Mouse (Mus musculus): ENCODE data around the gene Kcnk18. TPM values are rescaled to one million over a fixed set of nuclear protein-coding genes. Genes with fewer than 3 reads are reported as not detected.

Gene Kcnk18
- polyA plus RNA-seq (2016; fragmentation: Nextera tagmentation; extraction: Ambion mirVana): not detected in 2 replicates

DNA sequence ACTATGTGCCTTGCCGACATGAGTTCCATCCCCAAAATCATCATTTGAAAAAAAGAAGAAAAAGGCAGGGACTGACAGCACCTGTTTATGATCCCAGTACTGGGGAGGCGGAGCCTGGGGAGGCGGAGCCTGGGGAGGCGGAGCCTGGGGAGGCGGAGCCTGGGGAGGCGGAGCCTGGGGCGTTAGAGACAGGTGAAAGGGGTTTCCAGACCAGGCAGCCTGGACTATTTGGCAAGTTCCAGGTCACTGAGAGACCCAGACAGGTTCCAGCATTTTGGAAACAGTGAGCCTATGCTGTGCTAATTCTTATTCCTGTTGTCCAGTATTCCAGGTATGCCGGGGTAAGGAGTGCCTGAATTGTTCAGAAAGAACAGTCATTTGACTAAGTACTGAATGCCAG is at the start of gene Kcnk18:
TSS of gene Kcnk18 (plus strand) at position 224 of the 400 bp plus-strand sequence.
- Histone ChIP-seq H3K4me1 (replicated peaks) (peaks cover 8% of the 10 kb centered on the region; the same call in 1 of the 2 replicates), H3K27me3 (peaks cover 7% of the 10 kb centered on the region; the same call in 1 of the 2 replicates), H3K4me2 (no peak within 1 kb of the TSS), H3K36me3 (no peaks in the 10 kb centered on the region), H3K4me3 (replicated peaks) (no peak within 1 kb of the TSS), H3K27ac (no peak within 1 kb of the TSS), H3K9ac (replicated peaks) (no peak within 1 kb of the TSS), H3K9me3 (0 out of 2 replicates have a peak, but pooled peaks cover 2% of the 10 kb centered on the region)
- WGBS: 89% methylated on average over 8 of the region's 8 CpGs
- no peak for ATAC-seq (ENCODE audit: insufficient number of reproducible peaks, insufficient read depth, low FRiP score, low TSS enrichment, low read depth)

DNA sequence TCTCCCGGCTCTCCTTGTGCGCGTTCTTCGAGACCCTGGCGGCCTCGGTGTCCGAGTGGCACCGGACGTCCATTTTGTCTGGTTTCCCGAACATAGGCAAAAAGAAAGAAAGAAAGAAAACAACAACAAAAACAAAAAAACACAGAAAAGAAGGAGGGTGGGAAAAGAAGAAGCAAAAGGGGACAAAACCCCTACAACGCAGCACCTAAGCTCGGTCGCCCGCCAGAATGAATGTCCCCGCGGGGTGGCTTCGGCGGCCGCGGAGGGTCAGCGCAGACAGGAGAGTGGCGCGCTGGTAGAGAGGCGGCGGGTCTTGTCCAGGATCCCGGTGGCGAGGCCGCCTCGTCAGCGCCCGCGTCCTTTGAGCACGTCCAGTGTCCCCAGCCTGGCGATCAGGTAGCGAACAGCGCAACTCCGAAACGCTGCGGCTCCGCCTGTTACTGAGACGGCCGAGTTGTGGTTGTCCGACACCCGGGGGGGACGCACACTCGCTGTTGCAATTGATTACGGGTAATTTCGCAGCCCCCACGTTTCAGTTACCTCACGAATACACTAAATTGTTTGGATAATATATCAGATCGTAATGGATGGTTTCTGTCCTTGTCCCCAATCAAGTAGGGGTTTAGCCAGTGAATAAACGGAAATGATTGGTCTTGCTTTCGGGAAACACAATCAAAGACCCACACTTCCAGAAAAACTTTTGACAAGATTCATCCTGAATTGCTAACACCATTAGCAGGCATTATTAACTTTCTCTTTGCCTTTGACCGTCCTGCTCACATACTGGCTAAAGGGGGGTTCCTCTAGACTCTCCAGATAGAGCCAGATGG is 48.9 kb upstream of the Kcnk18 start, which contains the start of gene Vax1:
TSS of gene Vax1 (minus strand) at position 121 of the 830 bp plus-strand sequence.
- Histone ChIP-seq H3K9ac (replicated peaks) (0 out of 2 replicates have a peak within 1 kb of the TSS, but pooled peaks have one; percentile 27), H3K27ac (no peak within 1 kb of the TSS)
- no peak for ATAC-seq (ENCODE audit: insufficient number of reproducible peaks, insufficient read depth, low FRiP score, low TSS enrichment, low read depth)

DNA sequence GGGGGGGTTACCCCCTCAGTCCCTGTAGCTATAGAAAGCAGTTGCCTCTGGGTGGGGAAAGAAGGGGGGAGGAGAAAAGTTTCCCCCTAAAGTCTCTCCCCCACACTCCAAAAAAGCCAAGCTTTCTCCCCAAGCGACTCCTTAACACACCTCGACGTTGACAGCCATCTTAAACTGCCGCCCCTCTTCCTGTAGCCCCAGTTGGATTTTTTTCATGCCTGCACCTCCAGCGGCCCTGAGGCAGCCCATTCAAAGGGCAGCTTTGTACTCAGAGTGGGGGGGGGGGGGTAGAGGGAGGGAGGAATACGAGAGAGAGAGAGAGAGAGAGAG is 48.3 kb upstream of the Kcnk18 start:
- Histone ChIP-seq H3K4me3 (replicated peaks) (no peak overlapping the region), H3K9ac (replicated peaks) (no peak overlapping the region), H3K27ac (no peak overlapping the region), H3K27me3 (peaks cover 99% of the 10 kb centered on the region), H3K4me1 (replicated peaks) (peaks cover 42% of the 10 kb centered on the region), H3K9me3 (no peaks in the 10 kb centered on the region), H3K36me3 (no peaks in the 10 kb centered on the region), H3K4me2 (peak overlapping the region; percentile 56)
- no peak for ATAC-seq (ENCODE audit: insufficient number of reproducible peaks, insufficient read depth, low FRiP score, low TSS enrichment, low read depth)
- WGBS: 3% methylated on average over 6 of the region's 6 CpGs

More for the DNA sequence above, 48.9 kb upstream of the Kcnk18 start, which contains the start of gene Vax1:
- Histone ChIP-seq H3K27me3 (peaks cover 99% of the 10 kb centered on the region), H3K4me1 (replicated peaks) (peaks cover 45% of the 10 kb centered on the region), H3K9me3 (no peaks in the 10 kb centered on the region), H3K36me3 (no peaks in the 10 kb centered on the region), H3K4me3 (replicated peaks) (peak within 1 kb of the TSS; percentile 36), H3K4me2 (peak within 1 kb of the TSS; percentile 56)
- under 1% methylated on average over 54 of the region's 54 CpGs for WGBS

DNA sequence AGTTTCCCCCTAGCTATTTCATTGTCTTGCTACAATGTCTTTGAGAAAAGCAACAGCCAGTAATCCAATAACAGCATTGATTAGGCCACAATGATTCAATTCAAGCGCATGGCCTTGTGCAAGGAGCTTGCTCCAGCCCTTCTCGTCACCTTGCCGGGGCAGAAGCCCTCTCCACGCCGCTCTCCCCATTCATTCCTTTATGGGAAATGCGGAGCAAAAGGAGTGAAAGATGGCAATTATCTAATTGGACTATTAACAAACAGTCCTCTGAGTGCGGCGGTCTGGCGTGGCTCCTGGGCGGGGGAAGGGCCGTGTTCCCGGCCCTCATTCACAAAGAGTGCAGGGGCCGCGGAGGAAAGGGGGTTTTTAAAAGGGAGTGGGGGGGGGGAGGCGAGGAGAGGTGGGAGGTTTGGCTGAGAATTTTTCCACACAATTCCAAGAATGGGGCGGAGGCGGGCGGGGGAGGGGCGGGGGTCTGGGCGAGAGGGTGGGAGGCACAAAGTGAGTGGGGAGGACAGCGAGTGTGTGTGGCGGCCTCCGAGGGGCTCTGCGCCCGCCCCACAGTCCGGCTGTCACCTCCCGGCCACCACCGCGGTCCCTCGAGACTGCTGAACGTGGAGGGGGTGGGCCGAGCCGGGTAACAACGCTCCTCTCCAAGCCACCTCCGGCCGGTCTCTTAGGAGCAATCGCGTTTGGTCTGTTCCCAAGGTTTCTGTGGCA is 47.7 kb upstream of the Kcnk18 start:
- peak overlapping the region; percentile 38 for H3K4me2 ChIP-seq
- H3K4me1 ChIP-seq (replicated peaks): peaks cover 36% of the 10 kb centered on the region
- no peak overlapping the region for H3K27ac ChIP-seq

DNA sequence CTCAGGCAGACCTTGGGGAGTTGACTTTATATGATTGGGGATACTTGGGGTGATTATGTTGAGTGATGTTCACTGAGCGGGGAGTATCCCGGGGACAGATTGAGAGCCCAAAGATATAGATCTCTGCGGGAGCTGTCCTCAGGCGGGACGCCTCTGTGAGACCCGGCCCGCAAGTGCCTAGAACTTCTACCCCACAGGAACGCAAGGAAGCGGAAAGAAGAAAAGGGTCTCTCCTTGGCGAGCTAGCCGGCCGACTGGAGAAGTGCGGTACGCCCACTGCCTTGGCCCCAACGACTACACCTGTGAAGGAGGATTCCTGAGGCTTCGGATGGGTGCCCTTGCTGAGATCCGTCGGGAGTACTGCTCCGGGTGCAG is 47.2 kb upstream of the Kcnk18 start:
- no peaks in the 10 kb centered on the region for H3K36me3 ChIP-seq
- 0% methylated on average over 19 of the region's 19 CpGs for WGBS
- H3K4me1 ChIP-seq (replicated peaks): peaks cover 31% of the 10 kb centered on the region
- H3K27me3 ChIP-seq: peaks cover 97% of the 10 kb centered on the region
- H3K9me3 ChIP-seq: no peaks in the 10 kb centered on the region
- H3K9ac ChIP-seq (replicated peaks): no peak overlapping the region
- ATAC-seq (ENCODE audit: insufficient number of reproducible peaks, insufficient read depth, low FRiP score, low TSS enrichment, low read depth): no peak
- peak overlapping the region; percentile 38 for H3K4me2 ChIP-seq
- H3K27ac ChIP-seq: no peak overlapping the region
- 0 out of 2 replicates have a peak overlapping the region, but pooled peaks have one; percentile 23 for H3K4me3 ChIP-seq (replicated peaks)

More for the DNA sequence above, 47.7 kb upstream of the Kcnk18 start:
- Histone ChIP-seq H3K9me3 (no peaks in the 10 kb centered on the region), H3K9ac (replicated peaks) (no peak overlapping the region), H3K36me3 (no peaks in the 10 kb centered on the region), H3K4me3 (replicated peaks) (peak overlapping the region; percentile 23), H3K27me3 (peaks cover 98% of the 10 kb centered on the region)
- under 1% methylated on average over 36 of the region's 38 CpGs for WGBS
- no peak for ATAC-seq (ENCODE audit: insufficient number of reproducible peaks, insufficient read depth, low FRiP score, low TSS enrichment, low read depth)

DNA sequence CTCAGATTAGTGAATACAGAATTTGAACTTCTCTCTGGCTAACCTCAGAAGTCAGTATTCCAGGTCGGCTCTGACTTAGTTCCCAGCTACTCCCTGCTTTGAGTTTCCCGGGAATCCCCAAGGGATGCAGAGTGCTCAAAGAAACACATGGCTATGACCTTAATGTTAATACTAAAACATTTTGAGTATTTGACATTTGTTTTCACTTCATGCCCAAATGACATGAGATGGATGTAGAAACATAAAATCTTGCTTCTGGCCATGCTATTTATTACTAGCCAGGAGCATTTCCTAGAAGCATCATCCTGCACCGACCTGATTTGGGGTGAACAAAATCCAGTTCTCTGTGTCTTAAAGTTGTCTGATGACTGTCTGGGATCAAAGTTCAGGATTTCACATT is 46.2 kb upstream of the Kcnk18 start:
- H3K4me1 ChIP-seq (replicated peaks): peaks cover 28% of the 10 kb centered on the region
- no peak overlapping the region for H3K27ac ChIP-seq
- peaks cover 93% of the 10 kb centered on the region for H3K27me3 ChIP-seq
- H3K4me2 ChIP-seq: no peak overlapping the region
- no peak for ATAC-seq (ENCODE audit: insufficient number of reproducible peaks, insufficient read depth, low FRiP score, low TSS enrichment, low read depth)
- no peaks in the 10 kb centered on the region for H3K9me3 ChIP-seq
- H3K9ac ChIP-seq (replicated peaks): no peak overlapping the region
- no peak overlapping the region for H3K4me3 ChIP-seq (replicated peaks)
- no peaks in the 10 kb centered on the region for H3K36me3 ChIP-seq
- WGBS: 2% methylated on average over 3 of the region's 3 CpGs

DNA sequence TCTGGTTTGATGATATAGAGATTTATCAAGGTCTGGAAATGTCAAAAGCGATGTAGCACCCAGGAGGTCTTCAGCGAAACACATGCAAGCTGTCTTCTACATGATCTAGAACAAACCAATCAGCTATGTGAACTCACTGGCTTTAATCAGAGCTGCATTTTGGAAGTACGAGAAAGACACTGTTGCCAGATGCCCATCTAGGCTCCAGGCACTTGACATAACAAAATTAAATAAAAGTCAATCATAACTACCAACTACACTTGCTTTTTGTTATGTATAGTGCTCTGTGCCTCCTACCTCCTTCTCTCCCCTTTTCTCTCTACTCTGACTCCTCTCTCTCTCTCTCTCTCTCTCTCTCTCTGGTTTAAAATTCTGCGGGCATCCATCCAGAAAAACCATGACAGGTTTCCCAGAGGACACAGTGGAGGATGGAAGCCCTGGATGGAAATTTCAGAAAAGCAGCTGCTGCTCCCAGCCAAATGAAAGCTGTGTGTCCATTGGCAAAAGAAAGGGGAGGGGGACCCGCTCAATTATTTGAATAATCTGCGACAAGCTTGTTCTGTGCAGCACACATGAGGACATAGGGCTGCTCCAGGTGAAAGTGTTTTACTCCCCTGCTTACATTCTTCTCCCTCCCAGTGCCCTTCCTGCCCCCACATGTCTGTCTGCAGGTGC is 45.5 kb upstream of the Kcnk18 start:
- 12% methylated on average over 6 of the region's 6 CpGs for WGBS
- peaks cover 90% of the 10 kb centered on the region for H3K27me3 ChIP-seq
- peaks cover 28% of the 10 kb centered on the region for H3K4me1 ChIP-seq (replicated peaks)
- no peaks in the 10 kb centered on the region for H3K36me3 ChIP-seq
- no peak overlapping the region for H3K4me2 ChIP-seq
- ATAC-seq (ENCODE audit: insufficient number of reproducible peaks, insufficient read depth, low FRiP score, low TSS enrichment, low read depth): no peak
- H3K9me3 ChIP-seq: no peaks in the 10 kb centered on the region
- no peak overlapping the region for H3K27ac ChIP-seq
- no peak overlapping the region for H3K4me3 ChIP-seq (replicated peaks)
- H3K9ac ChIP-seq (replicated peaks): no peak overlapping the region

DNA sequence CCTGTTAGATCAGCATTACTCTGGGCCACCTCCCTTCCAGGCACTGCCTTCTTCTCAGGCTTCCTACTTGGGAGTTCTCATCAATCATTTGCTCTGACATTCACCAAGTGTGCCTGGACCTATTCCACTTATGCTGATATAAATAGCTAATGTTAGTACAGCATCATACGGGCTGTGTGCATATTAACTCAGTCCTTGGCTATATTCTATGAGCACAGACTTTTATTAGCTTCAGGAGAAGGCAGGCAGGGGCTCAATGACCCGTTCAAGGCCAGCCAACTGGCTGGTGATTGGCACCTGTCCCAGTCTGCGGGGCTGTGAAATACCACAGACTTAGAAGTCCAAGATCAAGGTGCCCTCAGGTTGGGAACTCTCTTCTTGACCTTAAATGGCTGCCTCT is 35.0 kb upstream of the Kcnk18 start:
- H3K9ac ChIP-seq (replicated peaks): no peak overlapping the region
- no peak overlapping the region for H3K27ac ChIP-seq
- no peaks in the 10 kb centered on the region for H3K9me3 ChIP-seq
- ATAC-seq (ENCODE audit: insufficient number of reproducible peaks, insufficient read depth, low FRiP score, low TSS enrichment, low read depth): no peak
- peaks cover 77% of the 10 kb centered on the region for H3K27me3 ChIP-seq
- H3K4me3 ChIP-seq (replicated peaks): no peak overlapping the region
- no peak overlapping the region for H3K4me2 ChIP-seq
- no peaks in the 10 kb centered on the region for H3K36me3 ChIP-seq
- no peaks in the 10 kb centered on the region; the same call in 1 of the 2 replicates for H3K4me1 ChIP-seq (replicated peaks)
- WGBS: 41% methylated on average over 3 of the region's 3 CpGs

DNA sequence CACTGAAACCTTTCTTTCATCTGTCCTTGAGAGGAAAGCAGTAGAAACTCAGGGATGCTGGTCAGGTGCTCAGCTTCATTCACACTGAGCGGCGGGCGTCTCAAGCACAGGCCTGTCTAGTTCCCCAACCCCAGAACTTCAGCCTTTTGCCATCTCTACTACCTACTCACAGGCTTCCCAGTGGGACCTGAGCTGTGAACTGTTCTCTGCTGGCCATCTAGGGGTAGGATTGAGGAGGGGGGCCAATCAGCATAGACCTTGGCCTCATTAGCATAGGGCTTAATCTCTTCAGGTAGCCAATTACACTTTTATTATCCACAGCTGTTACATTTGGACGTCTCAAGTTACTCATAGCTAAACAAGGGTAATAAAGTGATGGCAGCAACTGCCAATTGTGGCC is 30.0 kb upstream of the Kcnk18 start:
- H3K4me1 ChIP-seq (replicated peaks): peaks cover 5% of the 10 kb centered on the region
- H3K9ac ChIP-seq (replicated peaks): no peak overlapping the region
- H3K4me3 ChIP-seq (replicated peaks): no peak overlapping the region
- 1% methylated on average over 4 of the region's 4 CpGs for WGBS
- peaks cover 82% of the 10 kb centered on the region for H3K27me3 ChIP-seq
- H3K9me3 ChIP-seq: no peaks in the 10 kb centered on the region
- H3K36me3 ChIP-seq: no peaks in the 10 kb centered on the region
- H3K27ac ChIP-seq: no peak overlapping the region
- no peak overlapping the region for H3K4me2 ChIP-seq
- 0 out of 2 replicates have a peak, but pooled peaks have one; percentile 56 for ATAC-seq (ENCODE audit: insufficient number of reproducible peaks, insufficient read depth, low FRiP score, low TSS enrichment, low read depth)

DNA sequence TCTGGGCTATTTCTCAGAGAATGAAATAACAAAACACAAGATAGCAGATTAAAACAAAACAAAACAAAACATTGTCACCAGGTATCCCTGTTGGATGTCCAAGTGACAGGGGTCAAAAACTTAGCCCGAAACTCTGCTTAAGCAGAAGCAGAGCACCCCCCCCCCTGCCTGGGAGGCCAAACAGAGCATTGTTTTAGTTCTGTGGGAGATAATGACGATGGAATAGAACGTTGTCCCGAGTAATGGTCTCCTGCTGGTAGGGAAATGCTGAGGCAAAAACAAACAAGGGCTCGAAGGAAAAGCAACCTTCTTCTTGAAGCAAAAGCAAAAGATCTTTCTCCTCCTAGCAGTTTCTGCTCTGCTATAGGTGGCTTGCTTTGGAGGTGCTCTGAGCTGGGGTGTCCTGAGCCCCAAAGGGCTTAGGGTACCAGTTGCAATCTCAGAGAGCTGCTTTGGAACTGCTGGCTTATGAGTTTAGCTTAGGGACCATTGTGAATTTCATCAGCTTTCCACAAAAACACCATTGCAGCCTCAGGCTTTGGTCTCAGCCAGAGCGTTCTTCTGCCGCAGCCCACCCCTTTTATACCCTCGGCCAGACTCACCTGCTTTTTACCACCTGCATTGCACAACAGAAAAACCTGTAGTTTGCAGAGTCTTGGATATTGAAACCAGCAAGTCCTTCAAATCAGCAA is 28.4 kb upstream of the Kcnk18 start:
- Histone ChIP-seq H3K4me2 (no peak overlapping the region), H3K9me3 (no peaks in the 10 kb centered on the region), H3K4me1 (replicated peaks) (peaks cover 11% of the 10 kb centered on the region), H3K27ac (no peak overlapping the region), H3K36me3 (no peaks in the 10 kb centered on the region), H3K27me3 (peaks cover 86% of the 10 kb centered on the region), H3K4me3 (replicated peaks) (no peak overlapping the region), H3K9ac (replicated peaks) (no peak overlapping the region)
- 1% methylated on average over 8 of the region's 8 CpGs for WGBS
- no peak for ATAC-seq (ENCODE audit: insufficient number of reproducible peaks, insufficient read depth, low FRiP score, low TSS enrichment, low read depth)
